In the genomic region with DNA sequence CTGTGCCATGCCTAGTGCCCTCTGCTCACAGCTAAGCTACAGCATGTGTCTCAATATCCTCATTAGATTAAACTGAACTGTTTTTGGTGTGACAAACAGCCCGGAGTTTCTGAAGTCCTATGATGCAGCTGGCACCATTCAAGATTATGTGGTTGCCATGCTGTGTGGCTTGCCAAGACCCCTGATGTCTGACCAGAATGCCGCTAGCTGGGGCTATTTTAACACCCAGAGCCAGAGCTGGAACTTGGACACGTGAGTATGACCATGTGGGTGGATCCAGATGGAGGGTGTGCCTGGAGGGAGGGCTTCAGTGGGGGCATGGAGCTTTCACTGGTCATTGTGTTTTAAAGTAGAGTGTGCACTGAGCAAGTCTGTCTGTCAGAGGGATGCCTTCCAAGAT, we compare ENCODE assay signal across 20 mouse cellular contexts. TPM values are rescaled to one million over a fixed set of nuclear protein-coding genes. Genes with fewer than 3 reads are reported as not detected.
"Had no signal": no experiment of that assay in that cellular context is flagged by ENCODE, and none has a peak within 500 bp of the region (broad histone marks: within the 10 kb centered on the region; RNA-seq: fewer than 3 reads in every experiment).

No protein-coding gene starts in this region.

- H3K9ac ChIP-seq: neural tube, embryonic 15.5 days; stomach, embryonic 15.5 days had no signal

- H3K9me3 ChIP-seq: neural tube, embryonic 15.5 days; stomach, embryonic 15.5 days had no signal

- DNase-seq: retina, postnatal 1 day; right cerebral cortex, adult 18-20 months; right cerebral cortex, postnatal 14 days; right cerebral cortex, postnatal 25 days; right cerebral cortex, postnatal 4 days; spleen, adult 18-20 months; thymus, adult 18-20 months; thymus, adult 2 months; thymus, postnatal 14 days; thymus, postnatal 25 days; thymus, postnatal 36 days; thymus, postnatal 4 days had no signal

- H3K27me3 ChIP-seq: stomach, embryonic 15.5 days had no signal

- H3K27ac ChIP-seq: neural tube, embryonic 15.5 days; stomach, embryonic 15.5 days; stomach, postnatal 0 days had no signal

- H3K4me3 ChIP-seq: neural tube, embryonic 15.5 days; stomach, embryonic 15.5 days had no signal

- H3K4me2 ChIP-seq: neural tube, embryonic 15.5 days; stomach, embryonic 15.5 days had no signal

- H3K4me1 ChIP-seq: neural tube, embryonic 15.5 days; stomach, embryonic 15.5 days had no signal

- H3K36me3 ChIP-seq: neural tube, embryonic 15.5 days; stomach, embryonic 15.5 days had no signal

RNA-seq across cellular contexts. Expression of a gene that starts 20.1 kb away (rescaled TPM):
- total RNA-seq: neutrophil, adult 5-6 weeks had no signal
- polyA plus RNA-seq: neural tube, embryonic 14.5 days; spleen, adult 2 months; stomach, embryonic 15.5 days; stomach, embryonic 16.5 days; thymus, postnatal 0 days had no signal
